Mouse (Mus musculus): Measurements from ENCODE around the gene Got1. TPM values are rescaled to one million over a fixed set of nuclear protein-coding genes. Genes with fewer than 3 reads are reported as not detected.
"Not testable (repeated sequence)": the region's sequence is repeated elsewhere in the genome, so short reads cannot be mapped to it uniquely, and the experiment has no call there.

Gene Got1
- polyA plus RNA-seq, 1 experiment from 2014 or later, result 78.6 TPM

DNA sequence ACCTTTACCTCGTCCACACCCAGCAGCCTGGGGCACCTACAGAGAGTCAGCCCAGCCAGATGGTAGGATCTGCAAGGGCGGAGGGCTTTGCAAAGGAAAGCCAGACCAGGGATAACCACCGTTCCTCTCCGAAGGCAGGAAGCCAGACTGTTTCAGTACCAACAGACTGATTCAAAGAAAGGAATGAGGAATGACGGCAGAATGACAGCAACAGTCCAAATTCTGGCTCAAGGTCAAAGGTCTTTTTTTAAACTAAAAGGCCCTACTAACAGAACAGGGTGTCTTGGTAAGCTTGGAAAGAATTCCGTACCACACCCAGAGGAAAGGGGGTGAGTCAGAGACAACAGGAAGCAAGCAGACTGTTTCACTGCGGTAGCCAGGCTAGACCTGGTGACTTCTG lies 25.5 kb downstream of the Got1 start:
- no peak for ATAC-seq

DNA sequence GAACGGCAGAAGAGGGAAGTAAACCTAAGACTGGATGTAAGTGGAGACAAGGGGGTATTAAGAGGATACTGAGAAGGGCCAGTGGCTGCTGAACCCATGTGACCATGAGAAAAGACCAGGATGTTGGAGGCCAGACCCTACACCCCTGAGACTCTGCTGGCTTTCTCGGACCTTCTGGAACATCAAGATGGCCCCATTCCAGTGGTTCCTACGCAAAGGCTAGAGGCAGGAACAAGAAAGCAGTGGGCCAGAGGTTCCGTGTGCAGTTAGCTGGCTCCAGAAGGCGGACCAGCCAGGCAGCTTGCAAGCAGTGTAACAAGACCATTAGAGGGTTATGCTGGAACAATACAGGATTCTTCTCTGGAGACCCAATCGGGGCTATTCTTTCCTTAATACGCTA lies 27.0 kb downstream of the Got1 start:
- peaks cover 8% of the 10 kb centered on the region; the same call in 1 of the 2 replicates for H3K36me3 ChIP-seq (ENCODE audit: control insufficient read depth, insufficient read depth)
- no peak overlapping the region for H3K27ac ChIP-seq (ENCODE audit: low read length)
- no peak overlapping the region for H3K4me3 ChIP-seq (replicated peaks; ENCODE audit: low read length)
- no peak overlapping the region for H3K9ac ChIP-seq (replicated peaks; ENCODE audit: low read depth, low read length)
- no peaks in the 10 kb centered on the region for H3K27me3 ChIP-seq (replicated peaks; ENCODE audit: control insufficient read depth, insufficient read depth, low read length)
- no peak overlapping the region for H3K4me2 ChIP-seq (ENCODE audit: low read length)
- no peak for ATAC-seq
- peaks cover 7% of the 10 kb centered on the region; the same call in 1 of the 2 replicates for H3K4me1 ChIP-seq (replicated peaks; ENCODE audit: control insufficient read depth, insufficient read depth, low read length)
- H3K9me3 ChIP-seq (ENCODE audit: control insufficient read depth, low read length), result no peaks in the 10 kb centered on the region
- WGBS, result 79% methylated on average over 7 of the region's 7 CpGs

More for the DNA sequence above, 25.5 kb downstream of the Got1 start:
- 89% methylated on average over 7 of the region's 7 CpGs for WGBS
- Histone ChIP-seq H3K9ac (replicated peaks; ENCODE audit: low read depth, low read length) (no peak overlapping the region), H3K4me1 (replicated peaks; ENCODE audit: control insufficient read depth, insufficient read depth, low read length) (peaks cover 7% of the 10 kb centered on the region; the same call in 1 of the 2 replicates), H3K4me3 (replicated peaks; ENCODE audit: low read length) (no peak overlapping the region), H3K4me2 (ENCODE audit: low read length) (no peak overlapping the region), H3K27ac (ENCODE audit: low read length) (no peak overlapping the region), H3K27me3 (replicated peaks; ENCODE audit: control insufficient read depth, insufficient read depth, low read length) (no peaks in the 10 kb centered on the region), H3K36me3 (ENCODE audit: control insufficient read depth, insufficient read depth) (peaks cover 10% of the 10 kb centered on the region; the same call in 1 of the 2 replicates), H3K9me3 (ENCODE audit: control insufficient read depth, low read length) (no peaks in the 10 kb centered on the region)

DNA sequence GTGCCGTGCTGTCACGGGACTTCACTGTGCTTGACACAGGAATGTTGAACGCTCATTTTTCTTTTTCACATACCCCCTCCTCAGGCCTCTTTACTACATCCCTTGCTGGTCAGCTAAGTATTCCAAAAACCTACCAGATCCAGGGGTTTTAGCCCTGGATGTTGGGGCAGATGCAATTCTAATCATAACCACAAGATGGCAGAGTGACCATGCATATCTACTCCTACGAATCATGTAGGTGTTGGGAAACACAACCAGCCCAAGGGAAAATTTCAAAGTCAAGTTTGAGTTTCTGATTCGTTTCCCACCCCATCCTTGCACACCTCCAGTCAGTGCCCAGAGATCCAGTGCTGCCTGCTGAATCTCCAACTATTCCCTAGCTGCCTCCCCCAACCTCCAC lies 28.6 kb downstream of the Got1 start:
- Histone ChIP-seq H3K4me2 (ENCODE audit: low read length) (no peak overlapping the region), H3K27ac (ENCODE audit: low read length) (no peak overlapping the region), H3K4me3 (replicated peaks; ENCODE audit: low read length) (no peak overlapping the region), H3K36me3 (ENCODE audit: control insufficient read depth, insufficient read depth) (peaks cover 8% of the 10 kb centered on the region; the same call in 1 of the 2 replicates), H3K9me3 (ENCODE audit: control insufficient read depth, low read length) (no peaks in the 10 kb centered on the region), H3K4me1 (replicated peaks; ENCODE audit: control insufficient read depth, insufficient read depth, low read length) (peaks cover 7% of the 10 kb centered on the region; the same call in 1 of the 2 replicates), H3K9ac (replicated peaks; ENCODE audit: low read depth, low read length) (no peak overlapping the region), H3K27me3 (replicated peaks; ENCODE audit: control insufficient read depth, insufficient read depth, low read length) (no peaks in the 10 kb centered on the region)
- 24% methylated on average over 5 of the region's 5 CpGs for WGBS
- ATAC-seq, result peak; percentile 29; the same call in 1 of the 2 replicates

DNA sequence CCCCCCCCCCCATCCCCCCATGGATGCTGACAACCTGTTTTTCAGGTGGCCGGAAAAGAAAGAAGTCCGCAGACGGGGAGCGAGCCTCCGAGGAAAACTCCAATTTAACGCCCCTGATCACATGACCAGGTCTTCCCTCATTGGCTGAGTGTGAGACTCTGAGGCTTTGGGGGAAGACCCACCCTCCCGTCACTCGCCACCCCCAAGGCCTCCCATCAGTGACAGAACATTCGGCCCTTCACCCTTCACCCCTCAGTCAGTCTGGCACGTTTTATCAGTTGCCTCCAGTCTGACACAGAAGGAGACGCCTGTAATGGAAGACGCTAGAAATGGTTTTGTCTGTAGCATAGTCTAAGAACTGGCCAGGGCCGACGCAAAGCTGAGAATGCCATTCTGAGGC lies 29.5 kb downstream of the Got1 start:
- peak overlapping the region; percentile 28 for H3K4me3 ChIP-seq (replicated peaks; ENCODE audit: low read length)
- H3K9ac ChIP-seq (replicated peaks; ENCODE audit: low read depth, low read length), result peak overlapping the region; percentile 34; the same call in 1 of the 2 replicates
- H3K4me2 ChIP-seq (ENCODE audit: low read length), result peak overlapping the region; percentile 53
- no peak for ATAC-seq
- peaks cover 7% of the 10 kb centered on the region; the same call in 1 of the 2 replicates for H3K4me1 ChIP-seq (replicated peaks; ENCODE audit: control insufficient read depth, insufficient read depth, low read length)
- H3K36me3 ChIP-seq (ENCODE audit: control insufficient read depth, insufficient read depth), result 0 out of 2 replicates have a peak, but pooled peaks cover 2% of the 10 kb centered on the region
- WGBS, result 14% methylated on average over 14 of the region's 14 CpGs
- no peak overlapping the region for H3K27ac ChIP-seq (ENCODE audit: low read length)
- no peaks in the 10 kb centered on the region for H3K27me3 ChIP-seq (replicated peaks; ENCODE audit: control insufficient read depth, insufficient read depth, low read length)
- no peaks in the 10 kb centered on the region for H3K9me3 ChIP-seq (ENCODE audit: control insufficient read depth, low read length)

DNA sequence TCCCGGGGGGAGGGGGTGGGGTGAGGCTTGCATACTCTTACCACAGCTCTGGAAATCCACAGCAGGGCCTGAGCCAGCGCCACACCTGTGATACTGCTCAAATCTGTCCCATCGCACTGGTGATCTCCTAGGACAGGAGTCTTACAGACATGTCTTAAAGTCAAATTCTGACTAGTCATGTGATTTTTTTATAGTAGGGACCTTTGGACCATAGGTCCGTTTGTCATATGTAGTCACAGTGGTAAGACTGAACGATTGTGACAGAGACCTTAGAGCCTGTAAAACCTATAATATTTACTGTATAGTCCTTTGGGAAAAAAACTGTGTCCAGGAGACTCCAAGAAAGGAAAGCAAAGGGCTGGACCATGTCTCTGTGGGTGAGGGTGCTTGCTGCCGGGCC lies 30.5 kb downstream of the Got1 start:
- Histone ChIP-seq H3K4me2 (ENCODE audit: low read length) (no peak overlapping the region), H3K9me3 (ENCODE audit: control insufficient read depth, low read length) (no peaks in the 10 kb centered on the region), H3K9ac (replicated peaks; ENCODE audit: low read depth, low read length) (no peak overlapping the region), H3K27me3 (replicated peaks; ENCODE audit: control insufficient read depth, insufficient read depth, low read length) (no peaks in the 10 kb centered on the region), H3K4me1 (replicated peaks; ENCODE audit: control insufficient read depth, insufficient read depth, low read length) (peaks cover 7% of the 10 kb centered on the region; the same call in 1 of the 2 replicates), H3K36me3 (ENCODE audit: control insufficient read depth, insufficient read depth) (no peaks in the 10 kb centered on the region), H3K27ac (ENCODE audit: low read length) (no peak overlapping the region), H3K4me3 (replicated peaks; ENCODE audit: low read length) (no peak overlapping the region)
- ATAC-seq, result no peak
- 80% methylated on average over 6 of the region's 6 CpGs for WGBS

DNA sequence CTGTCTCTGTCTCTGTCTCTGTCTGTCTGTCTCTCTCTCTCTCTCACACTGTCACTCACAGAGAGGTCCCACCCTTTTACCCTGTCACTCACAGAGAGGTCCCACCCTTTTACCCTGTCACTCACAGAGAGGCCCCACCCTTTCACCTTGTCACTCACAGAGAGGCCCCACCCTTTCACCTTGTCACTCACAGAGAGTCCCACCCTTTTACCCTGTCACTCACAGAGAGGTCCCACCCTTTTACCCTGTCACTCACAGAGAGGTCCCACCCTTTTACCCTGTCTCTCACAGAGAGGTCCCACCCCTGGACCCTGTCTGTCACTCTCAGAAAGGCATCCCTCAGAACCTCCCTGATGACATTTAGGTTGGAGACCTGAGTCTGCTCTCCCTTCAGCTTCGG lies 31.1 kb downstream of the Got1 start:
- H3K4me1 ChIP-seq (replicated peaks; ENCODE audit: control insufficient read depth, insufficient read depth, low read length); H3K27me3 ChIP-seq (replicated peaks; ENCODE audit: control insufficient read depth, insufficient read depth, low read length); H3K9ac ChIP-seq (replicated peaks; ENCODE audit: low read depth, low read length); H3K4me3 ChIP-seq (replicated peaks; ENCODE audit: low read length); H3K4me2 ChIP-seq (ENCODE audit: low read length); H3K27ac ChIP-seq (ENCODE audit: low read length); H3K36me3 ChIP-seq (ENCODE audit: control insufficient read depth, insufficient read depth); ATAC-seq; H3K9me3 ChIP-seq (ENCODE audit: control insufficient read depth, low read length): not testable (repeated sequence)
- 80% methylated on average over 1 of the region's 1 CpGs for WGBS

DNA sequence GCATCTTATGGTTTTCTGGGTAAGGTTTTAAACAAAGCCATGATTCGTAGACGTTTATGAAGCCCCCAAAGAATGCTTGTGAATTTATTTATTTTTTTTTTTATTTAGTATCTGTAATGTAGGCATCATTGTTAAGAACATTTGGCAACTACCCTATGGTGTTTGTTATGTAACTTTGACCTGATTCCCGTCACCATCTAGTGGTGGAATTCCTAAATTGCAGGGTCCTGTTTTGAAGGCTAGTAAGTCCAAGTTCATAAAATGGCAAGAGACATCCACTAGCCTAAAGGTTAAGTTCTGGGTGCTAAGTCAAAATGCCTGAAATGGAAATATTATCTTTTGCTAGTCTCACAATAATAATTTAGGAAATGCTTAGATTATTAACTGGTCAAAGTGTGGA lies 37.0 kb downstream of the Got1 start:
- H3K4me2 ChIP-seq (ENCODE audit: low read length), result no peak overlapping the region
- no peak overlapping the region for H3K4me3 ChIP-seq (replicated peaks; ENCODE audit: low read length)
- ATAC-seq, result no peak
- H3K9ac ChIP-seq (replicated peaks; ENCODE audit: low read depth, low read length), result no peak overlapping the region
- H3K4me1 ChIP-seq (replicated peaks; ENCODE audit: control insufficient read depth, insufficient read depth, low read length), result no peaks in the 10 kb centered on the region
- 41% methylated on average over 3 of the region's 3 CpGs for WGBS
- H3K27me3 ChIP-seq (replicated peaks; ENCODE audit: control insufficient read depth, insufficient read depth, low read length), result no peaks in the 10 kb centered on the region
- H3K36me3 ChIP-seq (ENCODE audit: control insufficient read depth, insufficient read depth), result no peaks in the 10 kb centered on the region
- no peak overlapping the region for H3K27ac ChIP-seq (ENCODE audit: low read length)
- H3K9me3 ChIP-seq (ENCODE audit: control insufficient read depth, low read length), result no peaks in the 10 kb centered on the region

DNA sequence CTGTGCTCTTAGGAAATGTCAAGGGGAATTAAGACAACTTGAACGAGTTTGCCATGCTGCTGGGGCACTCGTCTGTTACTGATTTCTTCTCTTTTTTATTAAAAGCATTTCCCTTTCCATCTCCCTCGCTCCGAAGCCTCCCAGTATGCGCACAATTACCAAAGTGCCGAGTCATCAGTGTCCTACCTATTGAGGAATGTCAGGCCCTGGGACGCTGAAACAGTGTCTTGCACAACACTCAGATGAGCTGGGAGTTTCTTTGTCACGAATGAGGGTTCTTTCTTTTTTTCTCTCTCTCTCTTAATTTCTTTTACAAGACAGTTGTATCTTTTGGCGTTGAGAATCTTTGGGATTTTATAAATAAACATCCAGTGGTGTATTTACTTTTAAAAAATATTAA lies 43.9 kb downstream of the Got1 start:
- Histone ChIP-seq H3K4me1 (replicated peaks; ENCODE audit: control insufficient read depth, insufficient read depth, low read length) (no peaks in the 10 kb centered on the region), H3K9ac (replicated peaks; ENCODE audit: low read depth, low read length) (no peak overlapping the region), H3K4me3 (replicated peaks; ENCODE audit: low read length) (no peak overlapping the region), H3K27me3 (replicated peaks; ENCODE audit: control insufficient read depth, insufficient read depth, low read length) (no peaks in the 10 kb centered on the region), H3K4me2 (ENCODE audit: low read length) (no peak overlapping the region), H3K36me3 (ENCODE audit: control insufficient read depth, insufficient read depth) (no peaks in the 10 kb centered on the region), H3K9me3 (ENCODE audit: control insufficient read depth, low read length) (no peaks in the 10 kb centered on the region), H3K27ac (ENCODE audit: low read length) (no peak overlapping the region)
- no peak for ATAC-seq
- WGBS, result 58% methylated on average over 9 of the region's 9 CpGs

DNA sequence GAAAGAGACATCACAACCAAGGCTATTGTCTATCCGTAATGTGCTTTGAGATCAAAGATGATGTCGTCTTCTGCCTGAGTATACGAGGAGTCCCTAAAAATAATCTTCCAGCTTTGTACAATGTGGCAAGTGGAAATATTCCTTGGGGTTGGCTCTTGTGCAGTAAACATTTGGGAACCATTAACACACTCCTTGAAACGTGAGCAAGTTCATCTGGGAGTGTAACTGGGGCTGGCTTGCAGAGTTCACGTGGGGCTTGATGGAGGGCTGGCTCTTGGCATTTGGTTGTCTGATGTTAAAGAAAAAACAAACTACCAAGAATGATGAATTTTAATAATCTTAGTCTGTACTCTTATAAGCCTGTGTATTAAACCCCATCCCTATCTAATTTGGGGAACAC lies 45.0 kb downstream of the Got1 start:
- Histone ChIP-seq H3K36me3 (ENCODE audit: control insufficient read depth, insufficient read depth) (no peaks in the 10 kb centered on the region), H3K4me2 (ENCODE audit: low read length) (no peak overlapping the region), H3K27me3 (replicated peaks; ENCODE audit: control insufficient read depth, insufficient read depth, low read length) (no peaks in the 10 kb centered on the region), H3K4me1 (replicated peaks; ENCODE audit: control insufficient read depth, insufficient read depth, low read length) (no peaks in the 10 kb centered on the region), H3K9ac (replicated peaks; ENCODE audit: low read depth, low read length) (no peak overlapping the region), H3K4me3 (replicated peaks; ENCODE audit: low read length) (no peak overlapping the region), H3K27ac (ENCODE audit: low read length) (no peak overlapping the region), H3K9me3 (ENCODE audit: control insufficient read depth, low read length) (no peaks in the 10 kb centered on the region)
- WGBS, result 76% methylated on average over 5 of the region's 5 CpGs
- ATAC-seq, result no peak

DNA sequence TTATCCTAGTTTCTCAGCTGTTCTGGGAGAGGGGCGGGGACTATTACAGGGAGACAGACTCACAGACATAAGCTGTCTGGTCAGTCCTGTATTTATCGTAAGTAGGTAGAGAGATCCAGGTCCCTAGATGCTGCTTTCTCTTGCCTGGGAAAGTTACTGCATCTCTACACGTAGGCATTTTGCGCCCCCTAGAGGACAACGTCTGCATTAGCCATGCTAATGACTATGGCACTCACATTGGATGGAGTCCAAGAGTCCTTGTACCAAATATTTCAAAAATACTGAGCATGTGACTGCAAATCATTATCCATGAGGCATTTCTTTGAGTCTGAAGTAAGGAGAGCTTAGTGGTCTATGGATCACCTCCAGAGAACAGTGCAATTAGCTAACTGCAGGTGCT lies 45.5 kb downstream of the Got1 start:
- Histone ChIP-seq H3K4me2 (ENCODE audit: low read length) (no peak overlapping the region), H3K4me1 (replicated peaks; ENCODE audit: control insufficient read depth, insufficient read depth, low read length) (no peaks in the 10 kb centered on the region), H3K27me3 (replicated peaks; ENCODE audit: control insufficient read depth, insufficient read depth, low read length) (no peaks in the 10 kb centered on the region), H3K4me3 (replicated peaks; ENCODE audit: low read length) (no peak overlapping the region), H3K27ac (ENCODE audit: low read length) (no peak overlapping the region), H3K36me3 (ENCODE audit: control insufficient read depth, insufficient read depth) (no peaks in the 10 kb centered on the region), H3K9me3 (ENCODE audit: control insufficient read depth, low read length) (no peaks in the 10 kb centered on the region), H3K9ac (replicated peaks; ENCODE audit: low read depth, low read length) (no peak overlapping the region)
- no peak for ATAC-seq
- 20% methylated on average over 5 of the region's 5 CpGs for WGBS

Measured in forebrain, embryonic 16.5 days (tissue).